Mouse (Mus musculus) stomach, embryonic 16.5 days (tissue): Measurements from ENCODE around the gene Fndc1. TPM values are rescaled to one million over a fixed set of nuclear protein-coding genes. Genes with fewer than 3 reads are reported as not detected.

Experiments used
- ATAC-seq: fragments of 200-750 bp; cut with Nextera tagmentation; 2 replicates; pipeline ENCODE4 v1.8.0; 2017; ENCODE audit warnings: moderate number of reproducible peaks, moderate TSS enrichment; ENCODE audit not compliant: insufficient read depth, low FRiP score
- H3K27ac ChIP-seq: fragments of 300-500 bp; sonication (generic); 2 replicates; pipeline ENCODE4 v1.5.1; 2014; ENCODE audit warnings: low read length
- H3K27me3 ChIP-seq: fragments of 300-500 bp; sonication (generic); 2 replicates; pipeline ENCODE4 v1.6.1; 2014; ENCODE audit warnings: low read length, control low read depth, mixed read lengths; ENCODE audit not compliant: control insufficient read depth, insufficient read depth
- H3K36me3 ChIP-seq: fragments of 300-500 bp; sonication (generic); 2 replicates; pipeline ENCODE4 v1.6.1; 2014; ENCODE audit warnings: low read length; ENCODE audit not compliant: control insufficient read depth, insufficient read depth
- H3K4me1 ChIP-seq: fragments of 300-500 bp; sonication (generic); 2 replicates; pipeline ENCODE4 v1.6.1; 2014; ENCODE audit warnings: low read length, control low read depth, mixed read lengths; ENCODE audit not compliant: control insufficient read depth, insufficient read depth
- H3K4me2 ChIP-seq: fragments of 300-500 bp; sonication (generic); 2 replicates; pipeline ENCODE4 v1.6.1; 2014; ENCODE audit warnings: low read depth, low read length, mixed read lengths
- H3K4me3 ChIP-seq: fragments of 300-500 bp; sonication (generic); replicated peaks from 2 replicates; pipeline ENCODE4 v1.5.1; 2014; ENCODE audit warnings: mild to moderate bottlenecking, low read length
- H3K9ac ChIP-seq: fragments of 300-500 bp; sonication (generic); 2 replicates; pipeline ENCODE4 v1.6.1; 2014; ENCODE audit warnings: low read length
- H3K9me3 ChIP-seq: fragments of 300-500 bp; sonication (generic); replicated peaks from 2 replicates; pipeline ENCODE4 v1.6.1; 2016; ENCODE audit warnings: low read length, control low read depth; ENCODE audit not compliant: control insufficient read depth
- WGBS: fragments of 180-500 bp; shearing (Covaris S2); extraction: QIAGEN DNeasy Blood & Tissue Kit; methylation state at CpG from one replicate; pipeline ENCODE4 v1.1.7; 2014; 5-methylcytosine and 5-hydroxymethylcytosine counted together
- polyA plus RNA-seq: library from polyadenylated mRNA; unstranded; fragments of >200 nt; fragmentation: Nextera tagmentation; extraction: Ambion mirVana; gene quantifications from 2 replicates; pipeline ENCODE4 v1.2.1, GENCODE M21; 2015

The Fndc1 gene
- polyA plus RNA-seq = 42.3 and 47.6 TPM in 2 replicates

DNA sequence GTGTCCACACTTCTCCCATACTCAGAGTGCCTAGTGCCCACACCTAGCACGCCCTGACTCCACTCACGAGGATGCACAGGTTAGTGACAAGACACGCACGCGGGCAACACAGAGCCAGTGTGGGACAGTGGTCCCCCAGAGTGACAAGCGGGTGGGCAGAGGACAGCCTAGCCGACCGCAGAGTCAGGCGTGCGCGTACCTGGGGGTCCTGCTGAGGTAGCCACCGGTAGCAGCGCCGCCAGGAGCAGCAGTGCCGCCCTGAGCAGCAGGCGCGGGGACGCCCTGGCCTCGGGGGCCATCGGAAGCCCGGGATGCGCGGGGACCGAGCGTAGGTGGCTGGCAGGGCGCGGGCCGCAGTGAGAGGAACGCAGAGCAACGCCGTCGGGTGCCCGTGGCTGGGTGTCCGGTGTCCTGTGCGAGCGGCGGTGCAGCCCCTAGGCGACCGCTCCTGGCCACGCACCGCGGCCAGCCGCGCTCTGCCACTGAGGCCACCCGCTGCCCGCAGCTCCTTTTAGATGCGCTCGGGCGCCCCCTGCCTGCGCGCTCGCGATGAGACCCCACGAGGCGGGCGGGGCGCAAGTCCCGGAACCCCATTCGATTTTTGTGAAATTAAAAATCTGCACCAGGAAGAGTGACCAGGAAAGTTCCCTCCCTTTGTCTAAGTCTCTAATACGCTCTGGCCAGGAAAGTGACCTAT, at the start of gene Fndc1:
Gene Fndc1, minus strand, starts transcription at position 484 of the 697 bp plus-strand sequence.
- no peaks in the 10 kb centered on the region for H3K36me3 ChIP-seq
- 1% methylated on average over 60 of the region's 60 CpGs for WGBS
- H3K27ac ChIP-seq = no peak within 1 kb of the TSS
- H3K4me2 ChIP-seq = peak within 1 kb of the TSS; percentile 92
- H3K9me3 ChIP-seq = no peaks in the 10 kb centered on the region
- H3K27me3 ChIP-seq = peaks cover 12% of the 10 kb centered on the region; the same call in 1 of the 2 replicates
- no peaks in the 10 kb centered on the region for H3K4me1 ChIP-seq
- ATAC-seq = peak; percentile 82; the same call in 1 of the 2 replicates
- H3K4me3 ChIP-seq = peak within 1 kb of the TSS; percentile 49
- H3K9ac ChIP-seq = peak within 1 kb of the TSS; percentile 70

- H3K36me3 ChIP-seq = no peaks in the 10 kb centered on the region
- H3K9ac ChIP-seq = no peak overlapping the region
- no peaks in the 10 kb centered on the region for H3K9me3 ChIP-seq
- H3K4me2 ChIP-seq = no peak overlapping the region
- H3K27ac ChIP-seq = no peak overlapping the region
- H3K4me1 ChIP-seq = no peaks in the 10 kb centered on the region
- WGBS = 85% methylated on average over 13 of the region's 13 CpGs
- H3K4me3 ChIP-seq = no peak overlapping the region
- H3K27me3 ChIP-seq = no peaks in the 10 kb centered on the region
- no peak for ATAC-seq
Measured at GRCm38 (mm10) chr17:7876541-7876940, 49.4 kb upstream of the Fndc1 start.

- H3K4me1 ChIP-seq = no peaks in the 10 kb centered on the region
- H3K4me3 ChIP-seq = no peak overlapping the region
- H3K9me3 ChIP-seq = no peaks in the 10 kb centered on the region
- H3K4me2 ChIP-seq = no peak overlapping the region
- no peaks in the 10 kb centered on the region for H3K27me3 ChIP-seq
- H3K9ac ChIP-seq = no peak overlapping the region
- WGBS = 39% methylated on average over 12 of the region's 12 CpGs
- no peak overlapping the region for H3K27ac ChIP-seq
- no peak; the same call in 1 of the 2 replicates for ATAC-seq
- H3K36me3 ChIP-seq = no peaks in the 10 kb centered on the region
Measured at GRCm38 (mm10) chr17:7875941-7876461, 48.9 kb upstream of the Fndc1 start.

DNA sequence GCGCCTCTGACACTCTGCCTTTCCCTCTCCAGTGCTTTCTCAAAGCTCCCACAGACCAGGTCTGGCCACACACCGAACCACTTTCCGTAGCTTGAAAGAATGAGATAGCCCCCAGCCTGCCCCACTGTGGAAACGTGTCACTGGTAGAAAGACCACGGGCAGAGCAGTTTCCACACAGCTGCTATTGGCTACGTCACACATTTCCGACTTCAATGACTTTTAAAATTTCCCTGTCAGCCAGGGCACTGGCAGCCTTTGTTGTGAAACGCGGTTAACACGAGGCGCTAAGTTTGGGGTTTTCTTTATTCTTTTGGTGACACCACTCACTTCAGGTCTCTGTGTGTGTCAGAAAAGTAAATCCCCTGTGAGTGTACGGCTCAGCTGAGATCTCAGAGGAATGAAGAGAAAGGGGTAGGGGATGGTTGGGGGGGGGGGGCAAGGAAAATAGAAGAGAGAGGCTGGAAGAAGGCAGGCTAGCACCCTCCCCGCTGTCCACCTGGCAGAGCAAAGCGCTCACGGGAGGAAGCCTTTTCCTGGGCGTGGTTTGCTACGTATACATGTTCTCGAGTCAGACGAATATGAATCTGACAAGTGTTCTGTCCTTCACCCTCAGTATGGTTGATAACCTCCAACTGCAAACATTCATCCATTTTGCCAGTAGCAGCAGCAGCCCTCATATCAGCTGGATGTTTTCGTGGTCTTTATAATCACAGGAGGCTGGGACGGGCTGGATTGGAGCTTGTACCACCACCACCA, 47.9 kb upstream of the Fndc1 start:
- no peak for ATAC-seq

GRCm38 (mm10) chr17:7873382-7873781, 46.3 kb upstream of the Fndc1 start:
- Histone ChIP-seq H3K4me2 (no peak overlapping the region), H3K27ac (no peak overlapping the region), H3K36me3 (no peaks in the 10 kb centered on the region), H3K27me3 (no peaks in the 10 kb centered on the region), H3K9ac (no peak overlapping the region), H3K4me3 (no peak overlapping the region), H3K9me3 (no peaks in the 10 kb centered on the region), H3K4me1 (0 out of 2 replicates have a peak, but pooled peaks cover 2% of the 10 kb centered on the region)
- ATAC-seq = no peak
- WGBS = 69% methylated on average over 7 of the region's 7 CpGs

More for the DNA sequence above, 47.9 kb upstream of the Fndc1 start:
- no peak overlapping the region for H3K4me3 ChIP-seq
- no peaks in the 10 kb centered on the region for H3K36me3 ChIP-seq
- H3K9me3 ChIP-seq = no peaks in the 10 kb centered on the region
- no peaks in the 10 kb centered on the region for H3K4me1 ChIP-seq
- no peak overlapping the region for H3K27ac ChIP-seq
- WGBS = 67% methylated on average over 21 of the region's 21 CpGs
- H3K9ac ChIP-seq = no peak overlapping the region
- no peak overlapping the region for H3K4me2 ChIP-seq
- H3K27me3 ChIP-seq = no peaks in the 10 kb centered on the region

GRCm38 (mm10) chr17:7871800-7872199, 44.7 kb upstream of the Fndc1 start:
- Histone ChIP-seq H3K27me3 (no peaks in the 10 kb centered on the region), H3K4me2 (no peak overlapping the region), H3K27ac (no peak overlapping the region), H3K9ac (no peak overlapping the region), H3K4me3 (no peak overlapping the region), H3K4me1 (0 out of 2 replicates have a peak, but pooled peaks cover 2% of the 10 kb centered on the region), H3K9me3 (no peaks in the 10 kb centered on the region), H3K36me3 (no peaks in the 10 kb centered on the region)
- WGBS = 76% methylated on average over 10 of the region's 10 CpGs
- ATAC-seq = no peak

- no peak for ATAC-seq
- 72% methylated on average over 6 of the region's 6 CpGs for WGBS
- 0 out of 2 replicates have a peak, but pooled peaks cover 2% of the 10 kb centered on the region for H3K4me1 ChIP-seq
- H3K27me3 ChIP-seq = no peaks in the 10 kb centered on the region
- no peaks in the 10 kb centered on the region for H3K36me3 ChIP-seq
- no peak overlapping the region for H3K4me2 ChIP-seq
- H3K9ac ChIP-seq = no peak overlapping the region
- no peaks in the 10 kb centered on the region for H3K9me3 ChIP-seq
- no peak overlapping the region for H3K27ac ChIP-seq
- H3K4me3 ChIP-seq = no peak overlapping the region
Measured at GRCm38 (mm10) chr17:7870862-7871605, 43.9 kb upstream of the Fndc1 start.

DNA sequence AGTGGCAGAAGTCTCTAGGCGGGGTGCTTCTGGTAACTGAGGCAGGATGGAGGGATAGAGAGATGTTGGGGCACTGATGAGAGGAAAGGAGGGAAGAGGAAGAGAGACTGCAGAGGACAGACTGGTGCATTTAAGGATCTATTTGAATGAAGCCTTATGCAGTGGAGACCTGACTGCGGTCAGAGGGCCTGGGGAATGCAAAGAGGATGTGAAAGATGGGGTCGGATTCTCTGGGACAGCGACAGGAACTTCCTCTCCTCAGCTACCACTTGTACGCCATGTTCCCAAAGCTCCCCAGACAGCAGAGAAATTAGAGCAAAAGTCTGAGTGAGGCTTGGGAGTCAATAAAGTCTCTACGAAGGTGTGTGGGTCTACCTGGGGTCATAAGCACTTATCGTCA, 42.0 kb upstream of the Fndc1 start:
- WGBS = 71% methylated on average over 7 of the region's 7 CpGs
- ATAC-seq = no peak; the same call in 1 of the 2 replicates

More for the DNA sequence above, 42.0 kb upstream of the Fndc1 start:
- Histone ChIP-seq H3K9ac (no peak overlapping the region), H3K36me3 (no peaks in the 10 kb centered on the region), H3K4me2 (no peak overlapping the region), H3K9me3 (no peaks in the 10 kb centered on the region), H3K4me3 (no peak overlapping the region), H3K4me1 (0 out of 2 replicates have a peak, but pooled peaks cover 2% of the 10 kb centered on the region), H3K27ac (no peak overlapping the region), H3K27me3 (no peaks in the 10 kb centered on the region)
